Mouse (Mus musculus) left cerebral cortex, postnatal 25 days (tissue): Measurements from ENCODE around the gene Dyrk1b. TPM values are rescaled to one million over a fixed set of nuclear protein-coding genes. Genes with fewer than 3 reads are reported as not detected.
"Not testable (repeated sequence)": the region's sequence is repeated elsewhere in the genome, so short reads cannot be mapped to it uniquely, and the experiment has no call there.

ENCODE experiments used
- DNase-seq, 2 experiments: peaks; one replicate each; pipeline ENCODE4 v3.0.0; 2022; ENCODE audit warnings: low spot score in 2 of 2, mixed read lengths in 1 of 2
- intact Hi-C: fragments of 180-260 bp; cut with DNase I; formaldehyde crosslinking; loops from one replicate; pipeline ENCODE4 v1.15.1; 2025
- total RNA-seq, 2 experiments: library from RNA; stranded (reverse); gene quantifications; 2 replicates each; pipeline ENCODE4 v1.2.3; 2021

The Dyrk1b gene
- total RNA-seq, 2 experiments from 2014 or later, result 44.2 to 47.0 TPM

GRCm38 (mm10) chr7:28186631-28187030, 7.4 kb downstream of the Dyrk1b start:
- intact Hi-C loops, result no loop called here
- DNase-seq, result no peak

GRCm38 (mm10) chr7:28191489-28191888, 12.2 kb downstream of the Dyrk1b start:
- intact Hi-C loops, result no loop called here
- no peak for DNase-seq

- DNase-seq, result no peak
- intact Hi-C loops, result no loop called here
Measured at GRCm38 (mm10) chr7:28191903-28192302, 12.6 kb downstream of the Dyrk1b start.

GRCm38 (mm10) chr7:28195414-28196098, 16.3 kb downstream of the Dyrk1b start:
- DNase-seq, result no peak
- intact Hi-C loops, result no loop called here

- intact Hi-C loops, result no loop called here
- no peak for DNase-seq
Measured at GRCm38 (mm10) chr7:28196528-28196927, 17.3 kb downstream of the Dyrk1b start.

GRCm38 (mm10) chr7:28199054-28199453, 19.8 kb downstream of the Dyrk1b start:
- intact Hi-C loops, result no loop called here
- no peak for DNase-seq

GRCm38 (mm10) chr7:28203207-28204108, 24.2 kb downstream of the Dyrk1b start:
- no peak for DNase-seq
- intact Hi-C loops, result no loop called here

- peak in 1 of 2 experiments; percentile 53 for DNase-seq
- intact Hi-C loops, result no loop called here
Measured at GRCm38 (mm10) chr7:28206044-28206600, 26.9 kb downstream of the Dyrk1b start.

- intact Hi-C loops, result no loop called here
- DNase-seq, result no peak
Measured at GRCm38 (mm10) chr7:28208396-28208987, 29.2 kb downstream of the Dyrk1b start.

- intact Hi-C loops, result no loop called here
Measured at GRCm38 (mm10) chr7:28208988-28209508, 29.8 kb downstream of the Dyrk1b start.

GRCm38 (mm10) chr7:28210731-28211130, 31.5 kb downstream of the Dyrk1b start:
- intact Hi-C loops, result loop anchor here (5.0 kb wide), 2 partner anchors 63 to 158 kb away; partner anchors contain the start of gene Psmc4
- DNase-seq, result no peak

More at GRCm38 (mm10) chr7:28208988-28209508, 29.8 kb downstream of the Dyrk1b start:
- DNase-seq, result peak; percentile 77 to 88

GRCm38 (mm10) chr7:28214142-28214541, 34.9 kb downstream of the Dyrk1b start:
- intact Hi-C loops, result loop anchor here (5.0 kb wide), 2 partner anchors 67 to 162 kb away; partner anchors contain the start of gene Psmc4
- no peak for DNase-seq

- intact Hi-C loops, DNase-seq: not testable (repeated sequence)
Measured at GRCm38 (mm10) chr7:28215950-28216349, 36.7 kb downstream of the Dyrk1b start.

GRCm38 (mm10) chr7:28217811-28218210, 38.5 kb downstream of the Dyrk1b start:
- DNase-seq, intact Hi-C loops: not testable (repeated sequence)

- DNase-seq, result peak; percentile 46 to 76
- intact Hi-C loops, result not testable (repeated sequence)
Measured at GRCm38 (mm10) chr7:28218951-28219740, 39.9 kb downstream of the Dyrk1b start.

- intact Hi-C loops, DNase-seq: not testable (repeated sequence)
Measured at GRCm38 (mm10) chr7:28226836-28227235, 47.6 kb downstream of the Dyrk1b start.

GRCm38 (mm10) chr7:28227421-28227820, 48.2 kb downstream of the Dyrk1b start:
- intact Hi-C loops, result not testable (repeated sequence)

More at GRCm38 (mm10) chr7:28227421-28227820, 48.2 kb downstream of the Dyrk1b start:
- DNase-seq, result not testable (repeated sequence)
